Mouse (Mus musculus) ES-E14 (cell line): Measurements from ENCODE around the gene Mtfr1l.

Experiments
- MAFK ChIP-seq: IDR thresholded peaks from 2 replicates; pipeline ENCODE4 v1.6.1; 2014; ENCODE audit warnings: mild to moderate bottlenecking, low read depth, low read length, inconsistent platforms; ENCODE audit not compliant: insufficient read depth
- ZNF384 ChIP-seq: IDR thresholded peaks from 2 replicates; pipeline ENCODE4 v1.6.1; 2012; ENCODE audit warnings: low read depth, low read length, inconsistent platforms

- no peak for TF ChIP-seq ZNF384
- TF ChIP-seq MAFK, result no peak
Observed at GRCm38 (mm10) chr4:134505303-134505789, 29.8 kb downstream of the Mtfr1l start.
